Mouse (Mus musculus) ES-Bruce4 (cell line): ENCODE results near the gene Nrbf2. TPM values are rescaled to one million over a fixed set of nuclear protein-coding genes. Genes with fewer than 3 reads are reported as not detected.

Source experiments
- H3K27ac ChIP-seq: 2 replicates; pipeline ENCODE4 v1.5.1; 2012; ENCODE audit warnings: low read length, inconsistent platforms; ENCODE audit not compliant: insufficient read depth
- H3K27me3 ChIP-seq: 2 replicates; pipeline ENCODE4 v1.6.1; 2012; ENCODE audit warnings: mild to moderate bottlenecking, low read length, inconsistent platforms; ENCODE audit not compliant: control insufficient read depth, poor library complexity, insufficient read depth, severe bottlenecking
- H3K36me3 ChIP-seq: 2 replicates; pipeline ENCODE4 v1.6.1; 2012; ENCODE audit warnings: inconsistent platforms, mild to moderate bottlenecking, low read length, moderate library complexity; ENCODE audit not compliant: control insufficient read depth, poor library complexity, insufficient read depth, severe bottlenecking
- H3K4me1 ChIP-seq: one replicate; pipeline ENCODE4 v1.8.1; 2011; ENCODE audit warnings: low read length; ENCODE audit not compliant: control insufficient read depth, insufficient read depth
- H3K4me3 ChIP-seq: 2 replicates; pipeline ENCODE4 v1.5.1; 2011; ENCODE audit warnings: low read depth, mild to moderate bottlenecking, low read length
- H3K9ac ChIP-seq: 2 replicates; pipeline ENCODE4 v1.6.1; 2012; ENCODE audit warnings: low read depth, mild to moderate bottlenecking, inconsistent platforms; ENCODE audit not compliant: poor library complexity, severe bottlenecking
- H3K9me3 ChIP-seq: replicated peaks from 2 replicates; pipeline ENCODE4 v1.6.1; 2012; ENCODE audit warnings: mild to moderate bottlenecking, low read length, inconsistent platforms; ENCODE audit not compliant: control insufficient read depth, poor library complexity, insufficient read depth, severe bottlenecking
- CTCF ChIP-seq: IDR thresholded peaks from one replicate; pipeline ENCODE4 v1.8.1; 2011; ENCODE audit warnings: low read depth, low read length
- EP300 ChIP-seq: IDR thresholded peaks from 2 replicates; pipeline ENCODE4 v1.6.1; 2011; ENCODE audit warnings: low read depth, low read length; ENCODE audit not compliant: insufficient read depth
- POLR2A ChIP-seq: IDR thresholded peaks from one replicate; pipeline ENCODE4 v1.8.1; 2011; ENCODE audit warnings: low read length; ENCODE audit not compliant: insufficient read depth
- polyA plus RNA-seq: library from polyadenylated mRNA; stranded (reverse); fragments of >200 nt; gene quantifications from 2 replicates; pipeline ENCODE4 v1.2.4, GENCODE M21; 2011; ENCODE audit warnings: low read depth; ENCODE audit not compliant: missing spikeins, insufficient read depth, insufficient read length

The Nrbf2 gene
- polyA plus RNA-seq, result 22.5 and 24.6 TPM in 2 replicates

- H3K27me3 ChIP-seq, result no peaks in the 10 kb centered on the region
- no peaks in the 10 kb centered on the region for H3K4me1 ChIP-seq
- H3K9me3 ChIP-seq, result no peaks in the 10 kb centered on the region
- H3K9ac ChIP-seq, result peak within 1 kb of the TSS; percentile 87
- TF ChIP-seq POLR2A (peak; percentile 72), EP300 (peak; percentile 54; the same call in 1 of the 2 replicates), CTCF (no peak)
- H3K27ac ChIP-seq, result peak within 1 kb of the TSS; percentile 80
- H3K4me3 ChIP-seq, result peak within 1 kb of the TSS; percentile 80
- no peaks in the 10 kb centered on the region for H3K36me3 ChIP-seq
These were observed at the start of gene Nrbf2 for GRCm38 (mm10) chr10:67285176-67285814. Nrbf2 (minus strand) TSS chr10:67285305.

- Histone ChIP-seq H3K36me3 (no peaks in the 10 kb centered on the region), H3K27me3 (no peaks in the 10 kb centered on the region), H3K4me3 (no peak overlapping the region), H3K4me1 (no peaks in the 10 kb centered on the region), H3K9me3 (no peaks in the 10 kb centered on the region), H3K9ac (no peak overlapping the region), H3K27ac (no peak overlapping the region)
- no peak for TF ChIP-seq EP300
- TF ChIP-seq POLR2A, result no peak
- TF ChIP-seq CTCF, result no peak
These were observed 45.5 kb upstream of the Nrbf2 start for GRCm38 (mm10) chr10:67330580-67330979.

- TF ChIP-seq CTCF, result no peak
- no peak for TF ChIP-seq POLR2A
- no peak for TF ChIP-seq EP300
- Histone ChIP-seq H3K36me3 (no peaks in the 10 kb centered on the region), H3K4me3 (peak overlapping the region; percentile 40; the same call in 1 of the 2 replicates), H3K4me1 (no peaks in the 10 kb centered on the region), H3K9me3 (no peaks in the 10 kb centered on the region), H3K9ac (no peak overlapping the region), H3K27me3 (no peaks in the 10 kb centered on the region), H3K27ac (peak overlapping the region; percentile 37; the same call in 1 of the 2 replicates)
These were observed 44.6 kb upstream of the Nrbf2 start for GRCm38 (mm10) chr10:67329661-67330060.

- no peaks in the 10 kb centered on the region for H3K36me3 ChIP-seq
- H3K27me3 ChIP-seq, result no peaks in the 10 kb centered on the region
- H3K4me1 ChIP-seq, result no peaks in the 10 kb centered on the region
- H3K9me3 ChIP-seq, result no peaks in the 10 kb centered on the region
- no peak overlapping the region for H3K9ac ChIP-seq
- TF ChIP-seq CTCF, result no peak
- no peak for TF ChIP-seq POLR2A
- TF ChIP-seq EP300, result no peak
- no peak overlapping the region for H3K4me3 ChIP-seq
- H3K27ac ChIP-seq, result no peak overlapping the region
These were observed 43.1 kb upstream of the Nrbf2 start for GRCm38 (mm10) chr10:67328208-67328607.

- TF ChIP-seq EP300, result no peak
- TF ChIP-seq POLR2A, result no peak
- no peak for TF ChIP-seq CTCF
- Histone ChIP-seq H3K9me3 (no peaks in the 10 kb centered on the region), H3K4me1 (no peaks in the 10 kb centered on the region), H3K27me3 (no peaks in the 10 kb centered on the region), H3K9ac (no peak overlapping the region), H3K4me3 (no peak overlapping the region), H3K36me3 (no peaks in the 10 kb centered on the region), H3K27ac (no peak overlapping the region)
These were observed 38.9 kb upstream of the Nrbf2 start for GRCm38 (mm10) chr10:67324036-67324435.

- Histone ChIP-seq H3K36me3 (no peaks in the 10 kb centered on the region), H3K4me1 (no peaks in the 10 kb centered on the region)
- TF ChIP-seq EP300 (no peak), POLR2A (no peak), CTCF (no peak)
These were observed 36.3 kb upstream of the Nrbf2 start for GRCm38 (mm10) chr10:67321396-67321795.

More at GRCm38 (mm10) chr10:67321396-67321795, 36.3 kb upstream of the Nrbf2 start:
- no peak overlapping the region for H3K27ac ChIP-seq
- H3K4me3 ChIP-seq, result no peak overlapping the region
- no peaks in the 10 kb centered on the region for H3K9me3 ChIP-seq
- H3K9ac ChIP-seq, result no peak overlapping the region
- no peaks in the 10 kb centered on the region for H3K27me3 ChIP-seq
